ENCODE assay signal across 23 mouse cellular contexts in genomic region chr14:72817764-72818163, GRCm38 (mm10).
A peak's percentile ranks its signal among the peaks of the same experiment; 100 is the strongest.
DNase-seq lines count a peak whose midpoint lies in the region; ATAC-seq and TF ChIP-seq lines count a peak whose summit lies in the region.
"Had no signal": no experiment of that assay in that cellular context is flagged by ENCODE, and none has a peak within 500 bp of the region (broad histone marks: within the 10 kb centered on the region; RNA-seq: fewer than 3 reads in every experiment).

No protein-coding gene starts in this region.

- no peaks in the 10 kb centered on the region for H3K36me3 ChIP-seq in neural tube, embryonic 13.5 days
- no peaks in the 10 kb centered on the region for H3K36me3 ChIP-seq in neural tube, embryonic 15.5 days
- H3K36me3 ChIP-seq in midbrain, embryonic 16.5 days (ENCODE audit: control insufficient read depth, insufficient read depth, low read length), result no peaks in the 10 kb centered on the region
- H3K36me3 ChIP-seq in kidney, embryonic 16.5 days (ENCODE audit: insufficient read depth, low read length), result no peaks in the 10 kb centered on the region
- H3K36me3 ChIP-seq: embryonic facial prominence, embryonic 15.5 days; forebrain, embryonic 10.5 days; heart, embryonic 10.5 days had no signal

- no peak for TF ChIP-seq POLR2A in cortical plate, adult 2 months (IDR thresholded peaks at IDR 0.05; ENCODE audit: extremely low read depth, insufficient read depth, low read length)

- no peak for ATAC-seq in neural tube, embryonic 13.5 days (ENCODE audit: low read depth)
- no peak for ATAC-seq in neural tube, embryonic 15.5 days (ENCODE audit: low FRiP score)
- 0 out of 2 replicates have a peak, but pooled peaks have one; percentile 8 for ATAC-seq in midbrain, embryonic 16.5 days
- no peak for ATAC-seq in kidney, embryonic 16.5 days (ENCODE audit: low FRiP score, low TSS enrichment)
- ATAC-seq: activated CD4-positive, CD25-positive, alpha-beta regulatory T cell, adult 4 months; Patski had no signal

- H3K9me3 ChIP-seq in neural tube, embryonic 13.5 days, result no peaks in the 10 kb centered on the region
- H3K9me3 ChIP-seq in neural tube, embryonic 15.5 days (replicated peaks), result no peaks in the 10 kb centered on the region
- no peaks in the 10 kb centered on the region for H3K9me3 ChIP-seq in midbrain, embryonic 16.5 days (replicated peaks; ENCODE audit: control insufficient read depth, low read length, poor library complexity, severe bottlenecking)
- no peaks in the 10 kb centered on the region for H3K9me3 ChIP-seq in kidney, embryonic 16.5 days (ENCODE audit: low read length)
- H3K9me3 ChIP-seq: embryonic facial prominence, embryonic 15.5 days; forebrain, embryonic 10.5 days; heart, embryonic 10.5 days had no signal

- TF ChIP-seq CTCF in cortical plate, adult 2 months (IDR thresholded peaks at IDR 0.05; ENCODE audit: extremely low read depth, insufficient read depth, low read length), result no peak

- H3K4me2 ChIP-seq in neural tube, embryonic 13.5 days, result no peak overlapping the region
- no peak overlapping the region for H3K4me2 ChIP-seq in neural tube, embryonic 15.5 days
- no peak overlapping the region for H3K4me2 ChIP-seq in midbrain, embryonic 16.5 days (ENCODE audit: low read length)
- H3K4me2 ChIP-seq in kidney, embryonic 16.5 days (replicated peaks; ENCODE audit: low read depth, low read length), result no peak overlapping the region
- H3K4me2 ChIP-seq: embryonic facial prominence, embryonic 15.5 days had no signal

- H3K4me3 ChIP-seq in neural tube, embryonic 13.5 days, result no peak overlapping the region
- no peak overlapping the region for H3K4me3 ChIP-seq in neural tube, embryonic 15.5 days (replicated peaks)
- 0 out of 2 replicates have a peak overlapping the region, but pooled peaks have one; percentile 33 for H3K4me3 ChIP-seq in cortical plate, adult 2 months (ENCODE audit: insufficient read depth, low read length)
- no peak overlapping the region for H3K4me3 ChIP-seq in midbrain, embryonic 16.5 days (ENCODE audit: low read depth, low read length)
- no peak overlapping the region for H3K4me3 ChIP-seq in kidney, embryonic 16.5 days (ENCODE audit: low read length)
- H3K4me3 ChIP-seq: embryonic facial prominence, embryonic 15.5 days; erythroblast, embryonic 14.5 days; forebrain, embryonic 10.5 days; heart, embryonic 10.5 days had no signal

- 0 out of 2 replicates have a peak overlapping the region, but pooled peaks have one; percentile 42 for H3K27ac ChIP-seq in neural tube, embryonic 13.5 days (replicated peaks)
- H3K27ac ChIP-seq in neural tube, embryonic 15.5 days (replicated peaks), result no peak overlapping the region
- H3K27ac ChIP-seq in cortical plate, adult 2 months (ENCODE audit: insufficient read depth, low read length), result no peak overlapping the region
- peak overlapping the region; percentile 79; the same call in 1 of the 2 replicates for H3K27ac ChIP-seq in midbrain, embryonic 16.5 days (ENCODE audit: low read length)
- no peak overlapping the region for H3K27ac ChIP-seq in kidney, embryonic 16.5 days (ENCODE audit: low read length)
- H3K27ac ChIP-seq: embryonic facial prominence, embryonic 15.5 days; forebrain, embryonic 10.5 days; heart, embryonic 10.5 days; hindbrain, embryonic 14.5 days had no signal

- DNase-seq in left cerebral cortex, postnatal 25 days (ENCODE audit: low spot score in 2 of 2), result peak; percentile 9 to 55
- DNase-seq in left cerebral cortex, adult 9 months (ENCODE audit: low spot score in 2 of 2), result no peak
- DNase-seq: adrenal gland, postnatal 14 days; cerebellum, adult 2 months; cerebellum, postnatal 10 days; embryo, embryonic 11 days; gastrocnemius, postnatal 10 days; heart, adult 18-20 months; heart, postnatal 10 days; heart, postnatal 4 days had no signal

- no peaks in the 10 kb centered on the region for H3K27me3 ChIP-seq in neural tube, embryonic 13.5 days
- no peaks in the 10 kb centered on the region for H3K27me3 ChIP-seq in neural tube, embryonic 15.5 days (replicated peaks)
- H3K27me3 ChIP-seq in midbrain, embryonic 16.5 days (ENCODE audit: control insufficient read depth, insufficient read depth, low read depth, low read length), result no peaks in the 10 kb centered on the region
- no peaks in the 10 kb centered on the region for H3K27me3 ChIP-seq in kidney, embryonic 16.5 days (ENCODE audit: insufficient read depth, low read length)
- H3K27me3 ChIP-seq: CH12.LX; embryonic facial prominence, embryonic 15.5 days; Patski had no signal

- intact Hi-C loops in left cerebral cortex, postnatal 25 days (cut with DNase I), result loop anchor here (10.0 kb wide), 1 partner anchor 167 kb away; no protein-coding TSS in a partner anchor

- 84% methylated on average over 5 of the region's 5 CpGs for WGBS in neural tube, embryonic 13.5 days
- 79% methylated on average over 5 of the region's 5 CpGs for WGBS in neural tube, embryonic 15.5 days
- 78% methylated on average over 5 of the region's 5 CpGs for WGBS in midbrain, embryonic 16.5 days
- 90% methylated on average over 5 of the region's 5 CpGs for WGBS in kidney, embryonic 16.5 days

- peaks cover 20% of the 10 kb centered on the region for H3K4me1 ChIP-seq in neural tube, embryonic 13.5 days (replicated peaks)
- H3K4me1 ChIP-seq in neural tube, embryonic 15.5 days, result peaks cover 15% of the 10 kb centered on the region
- peaks cover 4% of the 10 kb centered on the region for H3K4me1 ChIP-seq in cortical plate, adult 2 months (ENCODE audit: control insufficient read depth, insufficient read depth, low read length)
- peaks cover 14% of the 10 kb centered on the region for H3K4me1 ChIP-seq in midbrain, embryonic 16.5 days (ENCODE audit: control insufficient read depth, insufficient read depth, low read length)
- H3K4me1 ChIP-seq in kidney, embryonic 16.5 days (ENCODE audit: insufficient read depth, low read length), result no peaks in the 10 kb centered on the region
- H3K4me1 ChIP-seq: embryonic facial prominence, embryonic 15.5 days; heart, embryonic 10.5 days had no signal

- no peak overlapping the region for H3K9ac ChIP-seq in neural tube, embryonic 13.5 days
- H3K9ac ChIP-seq in neural tube, embryonic 15.5 days (replicated peaks), result no peak overlapping the region
- H3K9ac ChIP-seq in midbrain, embryonic 16.5 days (ENCODE audit: low read depth, low read length), result no peak overlapping the region
- H3K9ac ChIP-seq in kidney, embryonic 16.5 days (replicated peaks; ENCODE audit: low read length), result no peak overlapping the region
- H3K9ac ChIP-seq: embryonic facial prominence, embryonic 15.5 days; hindbrain, embryonic 14.5 days had no signal

Comparison
In these comparisons a context has a peak if more than half of its experiments do, and no peak if none do; other contexts are left out.
1. DNase-seq: peak in left cerebral cortex, postnatal 25 days (2 of 2); none in left cerebral cortex, adult 9 months (0 of 2).
2. H3K27ac ChIP-seq: peak in neural tube, embryonic 13.5 days (single experiment) and midbrain, embryonic 16.5 days (single experiment); none in neural tube, embryonic 15.5 days (single experiment), cortical plate, adult 2 months (single experiment) and kidney, embryonic 16.5 days (single experiment).